Mouse (Mus musculus): ENCODE data around the gene Suv39h1. TPM values are rescaled to one million over a fixed set of nuclear protein-coding genes. Genes with fewer than 3 reads are reported as not detected.
"Not testable (repeated sequence)": the region's sequence is repeated elsewhere in the genome, so short reads cannot be mapped to it uniquely, and the experiment has no call there.

Suv39h1 gene
- polyA plus RNA-seq (2012; rRNA removed): 16.0 and 16.5 TPM in 2 replicates

- DNase-seq (ENCODE audit: low read depth): peak; percentile 51
These were observed at the start of gene Suv39h1 for GRCm38 (mm10) chrX:8074430-8075014. Gene Suv39h1, minus strand, starts transcription at chrX:8074760.

- no peak for DNase-seq (ENCODE audit: low read depth)
These were observed 49.4 kb upstream of the Suv39h1 start for GRCm38 (mm10) chrX:8123821-8124470.

GRCm38 (mm10) chrX:8117264-8117663 is 42.7 kb upstream of the Suv39h1 start:
- DNase-seq (ENCODE audit: low read depth): no peak

- no peak for DNase-seq (ENCODE audit: low read depth)
These were observed 40.7 kb upstream of the Suv39h1 start for GRCm38 (mm10) chrX:8115275-8115674.

GRCm38 (mm10) chrX:8105019-8105418 is 30.5 kb upstream of the Suv39h1 start:
- DNase-seq (ENCODE audit: low read depth): no peak

- no peak for DNase-seq (ENCODE audit: low read depth)
These were observed 27.7 kb upstream of the Suv39h1 start for GRCm38 (mm10) chrX:8102213-8102668.

GRCm38 (mm10) chrX:8101017-8101416 is 26.5 kb upstream of the Suv39h1 start:
- no peak for DNase-seq (ENCODE audit: low read depth)

GRCm38 (mm10) chrX:8099435-8099834 is 24.9 kb upstream of the Suv39h1 start:
- no peak for DNase-seq (ENCODE audit: low read depth)

- DNase-seq (ENCODE audit: low read depth): peak; percentile 45
These were observed 22.3 kb upstream of the Suv39h1 start for GRCm38 (mm10) chrX:8096787-8097242.

- DNase-seq (ENCODE audit: low read depth): not testable (repeated sequence)
These were observed 21.7 kb upstream of the Suv39h1 start for GRCm38 (mm10) chrX:8096068-8096786.

- no peak for DNase-seq (ENCODE audit: low read depth)
These were observed 21.0 kb upstream of the Suv39h1 start for GRCm38 (mm10) chrX:8095546-8095945.

GRCm38 (mm10) chrX:8090954-8091347 is 16.4 kb upstream of the Suv39h1 start:
- not testable (repeated sequence) for DNase-seq (ENCODE audit: low read depth)

GRCm38 (mm10) chrX:8090346-8090953 is 15.9 kb upstream of the Suv39h1 start, which contains the start of gene Was:
Gene Was, minus strand, starts transcription at chrX:8090498.
- no peak for DNase-seq (ENCODE audit: low read depth)

GRCm38 (mm10) chrX:8089746-8090145 is 15.2 kb upstream of the Suv39h1 start:
- no peak for DNase-seq (ENCODE audit: low read depth)

GRCm38 (mm10) chrX:8085611-8086010 is 11.1 kb upstream of the Suv39h1 start:
- no peak for DNase-seq (ENCODE audit: low read depth)

- no peak for DNase-seq (ENCODE audit: low read depth)
These were observed 10.3 kb upstream of the Suv39h1 start for GRCm38 (mm10) chrX:8084771-8085259.

GRCm38 (mm10) chrX:8075104-8075503 is 544 bp upstream of the Suv39h1 start:
- DNase-seq (ENCODE audit: low read depth): no peak

GRCm38 (mm10) chrX:8073881-8074429 is 605 bp downstream of the Suv39h1 start:
- no peak for DNase-seq (ENCODE audit: low read depth)

GRCm38 (mm10) chrX:8069166-8069565 is 5.4 kb downstream of the Suv39h1 start:
- no peak for DNase-seq (ENCODE audit: low read depth)

- DNase-seq (ENCODE audit: low read depth): not testable (repeated sequence)
These were observed 23.3 kb downstream of the Suv39h1 start for GRCm38 (mm10) chrX:8051044-8051781.

- DNase-seq (ENCODE audit: low read depth): no peak
These were observed 41.6 kb downstream of the Suv39h1 start for GRCm38 (mm10) chrX:8033009-8033408.

Measured in gonadal fat pad, adult 2 months (tissue).